Mouse (Mus musculus) ES-E14 (cell line): Measurements from ENCODE around the gene Pcnx3.

ENCODE experiments used
- CHD2 ChIP-seq: IDR thresholded peaks from 2 replicates; pipeline ENCODE4 v1.6.1; 2014; ENCODE audit warnings: mild to moderate bottlenecking, low read depth, low read length, inconsistent platforms
- HCFC1 ChIP-seq: IDR thresholded peaks from 2 replicates; pipeline ENCODE4 v1.6.1; 2012; ENCODE audit warnings: low read length, inconsistent platforms, borderline replicate concordance; ENCODE audit not compliant: insufficient read depth
- MAFK ChIP-seq: IDR thresholded peaks from 2 replicates; pipeline ENCODE4 v1.6.1; 2014; ENCODE audit warnings: mild to moderate bottlenecking, low read depth, low read length, inconsistent platforms; ENCODE audit not compliant: insufficient read depth
- ZC3H11A ChIP-seq: IDR thresholded peaks from 2 replicates; pipeline ENCODE4 v1.6.1; 2012; ENCODE audit warnings: low read depth, mild to moderate bottlenecking, inconsistent platforms, low read length, borderline replicate concordance
- ZNF384 ChIP-seq: IDR thresholded peaks from 2 replicates; pipeline ENCODE4 v1.6.1; 2012; ENCODE audit warnings: low read depth, low read length, inconsistent platforms

DNA sequence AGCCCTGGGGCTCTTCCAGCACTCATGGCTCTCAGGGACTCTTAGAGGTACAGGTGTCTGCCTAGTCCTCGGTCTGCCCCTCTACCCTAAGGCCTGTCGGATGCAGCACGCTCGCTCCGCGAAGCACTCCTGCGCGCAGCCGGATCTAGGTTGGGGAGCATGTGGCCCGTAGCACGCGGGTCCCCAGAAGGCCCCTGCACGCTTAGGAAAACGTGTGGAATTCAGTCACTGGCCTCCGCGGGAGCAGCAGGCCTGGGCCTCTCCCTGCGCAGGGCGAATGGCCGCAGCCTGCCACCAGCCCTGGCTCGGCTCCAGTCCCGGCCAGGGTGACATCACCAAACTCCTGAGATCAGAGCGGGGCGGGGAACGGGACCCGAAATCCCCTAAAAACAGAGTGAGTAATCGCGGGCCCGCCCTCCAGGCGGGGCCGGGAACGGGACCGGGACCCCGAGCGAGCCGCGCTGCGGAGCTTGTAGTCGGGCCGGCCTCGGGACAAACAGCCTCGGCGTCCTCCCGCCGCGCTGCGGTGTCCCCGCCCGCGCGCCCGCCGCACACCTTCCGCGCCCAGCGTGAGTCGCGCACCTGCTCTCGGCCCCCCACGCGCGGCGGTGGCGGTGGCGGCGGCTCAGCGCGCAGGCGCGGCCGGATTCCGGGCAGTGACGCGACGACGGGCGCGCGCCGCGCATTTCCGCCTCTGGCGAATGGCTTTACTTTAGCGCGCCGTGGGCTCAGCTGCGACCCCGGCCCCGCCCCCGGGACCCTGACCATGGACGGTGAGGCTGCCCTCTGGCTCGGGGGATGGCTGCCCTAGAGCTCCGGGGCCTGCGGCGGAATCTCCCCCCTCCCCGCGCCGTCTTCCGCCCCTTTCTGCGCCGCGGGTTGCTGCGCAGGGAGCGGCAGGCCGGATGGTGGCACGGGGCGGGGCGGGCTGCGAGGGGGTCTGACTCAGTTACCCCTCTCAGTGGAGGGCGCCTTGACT, 51.4 kb downstream of the Pcnx3 start, which contains the start of gene Rela:
- no peak for TF ChIP-seq ZNF384
- no peak for TF ChIP-seq ZC3H11A
- TF ChIP-seq HCFC1: no peak; the same call in 1 of the 2 replicates
- TF ChIP-seq MAFK: no peak
- TF ChIP-seq CHD2: no peak
